Mouse (Mus musculus): ENCODE measurements around the gene Tmem201.

GRCm38 (mm10) chr4:149774094-149774470, 36.2 kb upstream of the Tmem201 start, which contains the start of gene Slc25a33:
- TF ChIP-seq CTCF (IDR thresholded peaks at IDR 0.05; ENCODE audit: low read depth) (no peak), EP300 (IDR thresholded peaks at IDR 0.05; ENCODE audit: low read depth) (no peak)

All from liver, embryonic 14.5 days (tissue).